Mouse (Mus musculus) cerebral cortex, adult 2 months (tissue): ENCODE data around the gene Mpdz.

ENCODE experiments used
- WGBS: fragments of 180-500 bp; shearing (Covaris S2); methylation state at CpG from one replicate; pipeline ENCODE4 v1.1.7; 2018; 5-methylcytosine and 5-hydroxymethylcytosine counted together

Gene Mpdz

GRCm38 (mm10) chr4:81392869-81393268 is 49.7 kb downstream of the Mpdz start:
- WGBS, result 98% methylated on average over 3 of the region's 3 CpGs

GRCm38 (mm10) chr4:81387644-81388043 is 55.0 kb downstream of the Mpdz start:
- WGBS, result 86% methylated on average over 2 of the region's 2 CpGs

GRCm38 (mm10) chr4:81372355-81372754 is 70.3 kb downstream of the Mpdz start:
- 82% methylated on average over 4 of the region's 4 CpGs for WGBS

- 78% methylated on average over 3 of the region's 3 CpGs for WGBS
These were observed 91.2 kb downstream of the Mpdz start for GRCm38 (mm10) chr4:81351368-81351767.

- WGBS, result 89% methylated on average over 7 of the region's 7 CpGs
These were observed 94.0 kb downstream of the Mpdz start for GRCm38 (mm10) chr4:81348646-81349045.

GRCm38 (mm10) chr4:81345141-81345540 is 97.5 kb downstream of the Mpdz start:
- 90% methylated on average over 3 of the region's 3 CpGs for WGBS

- WGBS, result 61% methylated on average over 2 of the region's 2 CpGs
These were observed 109.0 kb downstream of the Mpdz start for GRCm38 (mm10) chr4:81333628-81333991.

GRCm38 (mm10) chr4:81332901-81333627 is 109.6 kb downstream of the Mpdz start:
- WGBS, result 40% methylated on average over 11 of the region's 11 CpGs

GRCm38 (mm10) chr4:81332439-81332841 is 110.2 kb downstream of the Mpdz start:
- 59% methylated on average over 6 of the region's 6 CpGs for WGBS

GRCm38 (mm10) chr4:81327694-81328093 is 114.9 kb downstream of the Mpdz start:
- WGBS, result 81% methylated on average over 2 of the region's 2 CpGs

- WGBS, result 90% methylated on average over 4 of the region's 4 CpGs
These were observed 118.8 kb downstream of the Mpdz start for GRCm38 (mm10) chr4:81323853-81324252.

GRCm38 (mm10) chr4:81322232-81322631 is 120.4 kb downstream of the Mpdz start:
- 55% methylated on average over 3 of the region's 3 CpGs for WGBS

GRCm38 (mm10) chr4:81314618-81315017 is 128.0 kb downstream of the Mpdz start:
- 52% methylated on average over 5 of the region's 5 CpGs for WGBS

- WGBS, result 82% methylated on average over 4 of the region's 4 CpGs
These were observed 129.4 kb downstream of the Mpdz start for GRCm38 (mm10) chr4:81313246-81313645.

GRCm38 (mm10) chr4:81310168-81310474 is 132.5 kb downstream of the Mpdz start:
- 64% methylated on average over 2 of the region's 2 CpGs for WGBS

GRCm38 (mm10) chr4:81309473-81310167 is 133.0 kb downstream of the Mpdz start:
- whole genome bisulfite sequencing, result 82% methylated on average over 12 of the region's 12 CpGs

GRCm38 (mm10) chr4:81307596-81308265 is 134.9 kb downstream of the Mpdz start:
- WGBS, result 91% methylated on average over 10 of the region's 10 CpGs

GRCm38 (mm10) chr4:81302056-81302455 is 140.6 kb downstream of the Mpdz start:
- 95% methylated on average over 3 of the region's 3 CpGs for whole genome bisulfite sequencing

GRCm38 (mm10) chr4:81298384-81298783 is 144.2 kb downstream of the Mpdz start:
- 85% methylated on average over 4 of the region's 4 CpGs for WGBS

- 47% methylated on average over 4 of the region's 4 CpGs for WGBS
These were observed 157.1 kb downstream of the Mpdz start for GRCm38 (mm10) chr4:81285564-81285963.

GRCm38 (mm10) chr4:81283611-81284010 is 159.0 kb downstream of the Mpdz start:
- 96% methylated on average over 3 of the region's 3 CpGs for WGBS

GRCm38 (mm10) chr4:81283081-81283480 is 159.5 kb downstream of the Mpdz start:
- WGBS, result 73% methylated on average over 6 of the region's 6 CpGs

GRCm38 (mm10) chr4:81280098-81280497 is 162.5 kb downstream of the Mpdz start:
- WGBS, result 51% methylated on average over 4 of the region's 4 CpGs
